Mouse (Mus musculus) spleen, adult 2 months (tissue): ENCODE data around the gene Aldh3b1.

Experiments used
- CTCF ChIP-seq: fragments of 200-500 bp; IDR thresholded peaks from 2 replicates; pipeline ENCODE4 v1.5.1; 2011; ENCODE audit warnings: mild to moderate bottlenecking, inconsistent platforms; ENCODE audit not compliant: insufficient read depth, insufficient read length, insufficient replicate concordance; ENCODE audit errors: extremely low read depth
- POLR2A ChIP-seq: fragments of 200-500 bp; IDR thresholded peaks from 2 replicates; pipeline ENCODE4 v1.6.1; 2011; ENCODE audit warnings: low read depth, low read length, inconsistent platforms

GRCm38 (mm10) chr19:3889096-3889495 lies 40.5 kb downstream of the Aldh3b1 start:
- TF ChIP-seq POLR2A (no peak), CTCF (no peak)
